Mouse (Mus musculus) layer of hippocampus, adult 11-12 months (tissue): Measurements from ENCODE around the gene 1700069L16Rik.

ENCODE experiments used
- DNase-seq: peaks from one replicate; pipeline ENCODE4 v3.0.0; 2022; ENCODE audit warnings: low spot score

The 1700069L16Rik gene

DNA sequence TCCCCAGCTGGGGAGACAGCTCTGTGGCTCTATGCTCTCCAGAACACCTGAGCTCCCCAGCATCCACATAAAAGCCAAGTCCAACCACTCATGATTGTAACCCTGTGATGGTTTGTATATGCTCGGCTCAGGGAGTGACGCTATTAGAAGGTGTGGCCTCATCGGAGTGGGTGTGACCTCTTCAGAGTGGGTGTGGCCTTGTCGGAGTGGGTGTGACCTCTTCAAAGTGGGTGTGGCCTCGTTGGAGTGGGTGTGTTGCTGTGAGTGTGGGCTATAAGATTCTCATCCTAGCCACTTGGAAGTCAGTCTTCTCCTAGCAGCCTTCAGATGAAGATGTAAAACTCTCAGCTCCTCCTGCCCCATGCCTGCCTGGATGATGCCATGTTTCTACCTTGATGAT, 37.1 kb downstream of the 1700069L16Rik start:
- no peak for DNase-seq

DNA sequence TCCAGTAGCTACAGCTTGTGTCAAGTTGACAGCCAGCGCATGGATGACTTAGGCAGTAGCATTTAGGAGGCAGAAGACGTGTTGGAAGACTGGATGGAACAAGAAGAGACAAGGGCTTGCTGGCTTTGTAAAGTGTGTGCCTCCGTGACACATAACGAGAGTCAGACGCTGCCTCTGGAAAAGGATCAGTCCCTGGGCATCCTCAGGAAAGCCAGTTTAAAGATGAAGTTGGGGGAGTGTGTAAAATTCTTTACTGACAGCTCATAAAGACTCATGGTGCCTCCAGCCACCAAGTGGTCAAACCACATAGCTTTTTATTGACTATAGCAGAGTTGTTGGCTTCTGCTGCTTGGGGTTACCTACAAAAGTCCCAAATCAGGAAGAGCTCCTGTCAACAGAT, 39.1 kb downstream of the 1700069L16Rik start:
- DNase-seq = no peak

DNA sequence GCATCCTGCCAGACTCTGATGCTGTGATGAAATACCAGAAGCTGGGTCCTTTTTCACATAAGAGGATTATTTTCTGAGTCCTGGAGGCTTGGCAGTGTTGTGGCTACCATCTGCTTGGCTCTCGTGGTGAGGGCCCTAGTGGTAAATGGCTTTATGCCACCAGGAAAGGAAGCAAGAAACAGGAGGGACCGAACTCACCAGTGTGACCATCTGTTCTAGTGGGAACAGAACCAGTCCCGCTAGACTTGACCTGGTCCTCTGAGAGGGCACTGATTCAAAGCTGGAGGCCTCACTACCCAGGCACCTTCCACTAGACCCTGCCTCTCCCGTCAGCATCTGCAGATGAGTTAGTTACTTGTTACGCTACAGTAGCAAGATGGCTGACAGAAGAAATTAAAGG, 41.3 kb downstream of the 1700069L16Rik start:
- no peak for DNase-seq

DNA sequence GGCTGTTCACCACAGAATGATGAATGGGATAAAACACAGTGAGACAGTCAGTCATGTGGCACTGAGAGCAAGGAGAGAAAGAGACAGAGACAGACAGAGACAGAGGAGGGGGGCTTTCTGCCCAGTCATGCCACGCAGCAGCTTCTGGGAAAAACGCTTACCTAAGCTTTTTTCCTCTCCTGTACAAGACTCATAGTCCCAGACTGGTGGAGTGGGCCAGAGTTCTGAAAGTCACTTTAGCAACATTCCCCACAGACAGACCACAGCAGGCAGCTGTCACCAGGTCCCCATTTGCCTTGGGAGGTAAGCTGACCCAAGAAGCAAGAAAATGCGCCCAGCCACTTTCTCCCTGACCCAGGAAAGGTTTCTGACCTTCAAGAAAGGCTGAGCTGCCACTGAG, 42.1 kb downstream of the 1700069L16Rik start:
- no peak for DNase-seq

DNA sequence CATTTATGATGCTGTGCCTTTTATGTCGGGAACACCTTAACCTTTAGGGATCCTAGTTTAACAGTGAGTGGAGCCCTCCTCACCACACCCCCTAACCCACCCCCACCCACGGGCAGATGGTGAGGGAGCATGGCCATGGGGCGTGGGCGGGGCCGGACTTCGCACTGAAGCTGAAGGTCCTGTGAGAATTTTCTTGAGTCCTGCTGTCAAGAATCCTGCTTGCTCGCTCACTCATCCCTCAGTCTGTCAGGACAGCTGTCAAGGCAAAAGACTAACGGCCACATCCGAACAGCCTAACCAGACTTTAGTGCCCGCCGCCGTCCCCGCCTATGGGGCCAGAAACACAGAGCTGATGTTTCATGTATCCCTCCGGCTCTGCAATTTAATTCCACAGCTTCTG, 43.4 kb downstream of the 1700069L16Rik start:
- no peak for DNase-seq

DNA sequence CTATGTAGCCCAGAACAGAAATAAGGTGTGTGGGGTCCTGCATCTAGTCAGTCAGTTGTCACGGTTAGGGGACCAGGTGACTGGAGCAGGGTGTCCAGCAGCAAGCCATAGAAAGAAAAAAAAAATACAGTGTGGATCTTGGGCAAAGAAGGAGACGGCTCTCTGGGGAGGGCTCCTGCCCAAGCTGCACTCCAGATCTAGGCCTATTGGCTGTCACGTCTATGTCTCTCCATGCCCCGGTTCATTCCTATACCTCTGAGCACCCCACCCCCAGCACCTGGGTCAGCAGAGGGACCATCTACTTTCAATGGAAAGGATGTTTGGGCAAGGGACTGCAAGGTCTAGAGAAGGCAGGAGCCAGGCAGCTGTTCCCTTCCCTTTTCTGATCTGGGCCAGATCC, 45.1 kb downstream of the 1700069L16Rik start:
- DNase-seq = no peak

DNA sequence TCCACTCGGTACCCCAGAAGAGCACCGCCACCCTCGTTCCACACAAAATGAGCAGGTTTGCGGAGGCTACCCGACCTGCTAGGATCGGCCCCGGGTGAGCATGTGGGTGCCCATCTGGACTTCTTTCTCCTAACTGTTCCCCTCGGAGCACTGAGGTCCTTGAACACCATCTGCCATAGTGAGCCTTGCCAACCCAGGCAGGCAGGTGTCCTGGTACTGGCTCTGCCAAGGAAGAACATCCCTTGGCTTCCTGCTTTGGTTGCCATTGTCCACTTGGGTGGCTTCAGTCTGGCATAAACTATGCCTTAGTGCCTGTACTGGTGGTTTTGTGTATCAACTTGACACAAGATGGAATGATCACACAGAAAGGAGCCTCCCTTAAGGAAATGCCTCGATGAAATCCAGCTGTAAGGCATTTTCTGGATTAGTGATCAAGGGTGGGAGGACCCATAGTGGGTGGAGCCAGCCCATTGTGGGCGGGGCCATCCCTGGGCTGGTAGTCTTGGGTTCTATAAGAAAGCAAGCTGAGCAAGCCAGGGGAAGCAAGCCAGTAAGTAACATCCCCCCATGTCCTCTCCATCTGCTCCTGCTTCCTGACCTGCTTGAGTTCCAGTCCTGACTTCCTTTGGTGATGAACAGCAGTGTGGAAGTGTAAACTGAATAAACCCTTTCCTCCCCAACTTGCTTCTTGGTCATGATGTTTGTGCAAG, 45.7 kb downstream of the 1700069L16Rik start:
- no peak for DNase-seq

DNA sequence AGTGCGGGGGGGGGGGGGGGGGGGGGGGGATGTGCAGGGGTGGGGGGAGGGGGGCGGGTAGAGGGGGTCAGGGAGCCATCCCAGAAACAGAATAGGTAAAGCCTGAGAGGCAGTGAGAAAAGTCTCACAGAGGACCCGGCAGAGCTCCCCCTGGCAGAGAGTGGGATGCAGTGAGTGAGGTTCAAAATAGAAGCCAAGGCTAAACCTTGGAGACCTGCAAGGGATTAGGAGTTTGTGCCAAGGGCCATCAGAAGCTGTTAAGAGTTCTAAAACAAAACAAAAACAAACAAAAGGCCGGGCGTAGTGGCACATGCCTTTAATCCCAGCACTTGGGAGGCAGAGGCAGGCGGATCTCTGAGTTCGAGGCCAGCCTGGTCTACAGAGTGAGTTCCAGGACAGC, 47.0 kb downstream of the 1700069L16Rik start:
- no peak for DNase-seq

DNA sequence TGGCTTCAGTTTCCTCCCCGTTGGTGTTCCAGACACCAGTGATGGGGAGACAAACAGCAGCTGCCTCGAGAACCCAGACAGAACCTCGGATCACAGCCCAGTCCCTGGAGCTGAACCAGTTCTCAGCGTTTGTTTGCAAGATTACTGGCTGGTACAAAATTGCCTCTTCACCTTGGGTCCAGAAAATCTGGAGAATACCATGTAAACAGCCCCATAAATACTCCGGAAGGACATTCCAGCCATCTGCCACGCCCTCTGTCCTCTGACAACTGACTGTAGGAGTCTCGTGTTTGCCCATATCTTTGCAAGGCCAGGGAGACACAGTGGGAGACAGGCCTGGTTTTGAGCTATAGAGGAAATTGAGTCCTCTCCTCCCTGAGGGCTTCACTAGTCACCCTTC, 49.7 kb downstream of the 1700069L16Rik start:
- DNase-seq = no peak

DNA sequence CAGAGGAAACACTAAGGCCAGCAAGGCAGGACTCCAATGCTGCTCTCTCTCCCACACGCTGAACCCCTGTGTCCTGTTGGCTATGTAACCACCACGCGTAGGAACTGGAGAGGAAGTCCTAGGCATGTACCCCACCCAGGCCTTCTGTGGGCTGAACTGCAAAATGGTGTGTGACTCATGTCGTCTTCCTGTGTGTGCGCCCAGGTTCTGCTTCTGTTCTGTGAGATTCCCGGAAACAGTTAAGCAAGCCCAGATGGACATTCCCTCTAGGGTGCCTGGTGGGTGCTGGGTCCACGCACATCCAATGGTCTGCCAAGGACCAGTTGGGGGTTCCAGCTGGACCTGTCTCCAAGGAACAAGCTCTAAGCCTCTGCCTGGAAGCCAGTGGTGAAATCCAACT, 52.1 kb downstream of the 1700069L16Rik start:
- no peak for DNase-seq

DNA sequence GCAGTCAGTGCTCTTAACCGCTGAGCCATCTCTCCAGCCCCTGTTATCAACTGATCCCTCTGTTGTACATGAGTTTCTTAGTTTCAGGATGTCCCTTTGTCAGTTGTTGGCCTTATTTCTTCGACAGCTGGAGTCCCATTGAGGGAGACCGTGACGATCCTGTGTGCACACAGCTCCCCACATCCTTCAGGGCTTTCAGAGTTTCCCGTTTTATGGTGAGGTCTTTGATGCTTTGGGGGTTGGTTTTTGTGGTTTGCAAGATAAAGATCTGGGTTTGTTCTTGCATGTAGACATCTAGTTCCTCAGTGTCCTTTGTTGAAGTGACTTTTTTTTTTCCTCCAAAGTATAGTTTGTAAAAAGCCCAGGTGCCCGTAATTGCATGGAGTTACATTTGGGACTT, 54.0 kb downstream of the 1700069L16Rik start:
- no peak for DNase-seq

DNA sequence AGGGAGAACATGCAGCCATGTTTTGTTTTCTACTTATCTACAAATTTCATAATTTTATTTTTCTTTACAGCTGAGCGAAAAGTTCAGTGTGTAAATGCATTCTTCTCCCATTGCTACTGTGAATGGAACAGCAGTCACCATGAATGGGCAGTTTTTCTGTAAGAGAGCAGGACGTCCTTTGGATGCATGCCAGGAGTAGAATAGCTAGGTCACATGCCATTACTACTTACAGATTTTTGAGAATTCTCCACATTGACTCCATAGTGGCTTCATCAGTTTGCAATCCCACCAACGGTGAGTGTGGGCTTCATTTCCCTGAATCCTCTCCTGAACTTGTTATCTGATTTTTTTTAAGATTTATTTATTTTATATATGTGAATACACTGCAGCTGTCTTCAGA, 54.5 kb downstream of the 1700069L16Rik start:
- no peak for DNase-seq

DNA sequence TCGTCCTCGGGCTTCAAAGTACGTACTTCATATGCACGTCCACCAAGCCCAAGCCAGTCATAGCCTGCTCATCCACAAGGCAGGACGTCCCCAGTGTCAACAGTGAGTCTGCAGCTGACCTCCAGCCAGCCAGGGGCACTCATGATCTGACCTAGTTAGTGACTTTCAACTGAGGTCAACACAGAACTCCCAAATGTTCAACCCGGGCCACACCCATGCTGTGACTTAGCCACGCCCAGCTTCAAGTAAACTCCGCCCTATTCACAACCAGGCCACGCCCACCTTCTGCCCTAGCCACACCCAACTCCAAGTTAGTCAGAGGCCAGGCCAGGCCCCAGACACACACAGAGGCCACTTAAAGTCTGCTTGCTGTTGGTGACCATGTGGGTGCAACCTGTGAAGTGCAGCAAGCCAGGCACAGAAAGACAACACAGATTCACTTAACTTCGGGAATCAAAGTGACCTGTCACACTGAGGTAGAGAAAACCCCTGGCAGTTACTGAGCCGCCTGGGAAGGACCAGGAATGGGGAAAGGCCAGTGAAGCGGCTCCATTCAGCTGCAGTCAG, 59.9 kb downstream of the 1700069L16Rik start:
- no peak for DNase-seq

DNA sequence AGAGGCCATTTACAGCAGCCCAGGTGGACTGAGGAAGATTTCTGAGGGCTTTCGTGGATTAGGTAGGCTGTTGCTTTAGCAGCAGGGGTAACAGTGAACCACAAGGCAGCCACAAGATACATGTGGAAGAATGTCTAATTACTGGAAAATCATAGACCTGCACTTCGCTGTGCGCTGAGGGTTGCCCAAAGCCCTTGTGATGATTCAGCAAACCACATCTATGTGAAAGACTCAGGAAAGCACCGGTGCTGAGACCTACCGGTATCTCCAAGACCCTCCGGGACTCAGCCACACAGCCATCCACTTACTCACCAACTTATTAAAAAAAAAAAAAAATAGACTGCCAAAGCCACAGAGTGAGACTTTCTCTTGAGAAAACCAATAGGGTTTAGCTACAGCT, 60.4 kb downstream of the 1700069L16Rik start:
- no peak for DNase-seq

DNA sequence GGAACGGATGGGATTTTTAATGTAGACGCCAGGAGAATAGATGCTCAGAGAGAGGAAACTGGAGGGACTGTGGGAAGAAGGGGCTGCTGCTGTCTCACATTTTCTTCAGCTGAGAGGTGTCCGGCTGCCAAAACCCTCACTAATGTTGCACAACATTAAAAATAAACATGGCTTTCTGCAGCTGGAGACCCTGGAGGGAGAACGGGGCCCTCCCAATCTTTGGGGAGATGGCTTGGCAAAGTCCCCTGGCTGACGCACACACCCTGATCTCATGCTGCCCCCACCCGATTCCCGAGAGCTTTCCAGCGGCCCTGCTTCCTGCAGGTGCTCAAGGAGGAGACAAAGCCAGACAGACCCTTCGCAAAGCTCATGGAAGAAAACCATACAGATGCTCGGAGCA, 63.7 kb downstream of the 1700069L16Rik start:
- no peak for DNase-seq

DNA sequence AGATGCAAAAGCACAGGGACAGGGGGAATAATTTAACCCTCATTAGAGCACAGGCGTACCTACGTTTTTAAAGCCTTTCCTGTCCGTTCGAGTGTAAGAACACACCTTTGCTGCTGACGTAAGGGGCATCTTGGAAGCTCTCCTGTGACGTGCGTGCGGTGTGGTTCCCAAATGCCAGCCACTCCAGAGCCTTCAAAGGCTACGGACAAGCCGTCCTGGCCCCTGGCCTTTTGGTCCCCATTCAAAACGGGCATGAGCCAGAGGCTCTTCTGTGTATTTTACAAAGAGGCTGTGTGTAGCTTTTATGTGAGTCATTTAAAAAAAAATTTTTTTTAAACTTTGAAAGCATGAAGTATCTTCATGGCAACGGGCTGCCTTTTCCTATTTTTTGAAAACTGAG, 69.8 kb downstream of the 1700069L16Rik start:
- DNase-seq = no peak

DNA sequence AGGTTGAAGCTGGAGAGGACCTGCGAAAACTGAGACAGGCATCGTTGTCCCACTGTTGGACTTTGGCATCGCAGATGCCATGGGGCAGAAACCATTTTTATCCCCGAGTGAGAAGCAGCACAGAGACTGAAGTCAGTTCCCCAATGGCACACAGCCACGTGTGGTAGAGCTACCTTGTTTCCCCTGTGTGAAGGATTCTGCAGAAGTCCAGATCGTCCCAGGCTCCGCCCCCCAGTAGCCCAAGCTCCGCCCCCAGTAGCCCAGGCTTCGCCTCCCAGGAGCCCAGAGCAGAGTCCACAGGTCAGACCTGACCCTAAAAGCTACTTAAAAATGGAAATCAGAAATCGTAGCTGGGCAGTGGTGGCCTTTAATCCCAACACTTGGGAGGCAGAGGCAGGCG, 70.4 kb downstream of the 1700069L16Rik start:
- no peak for DNase-seq

DNA sequence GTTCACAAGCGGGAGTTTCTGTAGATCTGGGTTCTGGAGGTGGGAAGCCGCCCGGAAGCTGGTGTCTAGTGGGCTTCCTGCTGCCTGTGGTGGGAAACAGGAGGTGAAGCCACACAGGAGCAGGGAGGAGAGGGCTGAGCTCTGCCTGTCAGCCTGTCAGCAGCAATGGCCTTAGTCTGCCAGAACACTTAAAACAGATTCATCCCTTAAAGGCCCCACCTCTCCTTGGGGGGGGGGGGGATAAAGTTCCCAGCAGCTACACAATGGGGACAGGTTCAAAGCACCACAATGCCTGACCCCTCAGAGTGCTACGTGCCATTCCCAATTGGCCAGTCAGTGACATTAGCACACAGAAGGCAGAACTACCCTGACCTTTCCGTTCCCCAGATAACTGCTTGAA, 72.4 kb downstream of the 1700069L16Rik start:
- no peak for DNase-seq

DNA sequence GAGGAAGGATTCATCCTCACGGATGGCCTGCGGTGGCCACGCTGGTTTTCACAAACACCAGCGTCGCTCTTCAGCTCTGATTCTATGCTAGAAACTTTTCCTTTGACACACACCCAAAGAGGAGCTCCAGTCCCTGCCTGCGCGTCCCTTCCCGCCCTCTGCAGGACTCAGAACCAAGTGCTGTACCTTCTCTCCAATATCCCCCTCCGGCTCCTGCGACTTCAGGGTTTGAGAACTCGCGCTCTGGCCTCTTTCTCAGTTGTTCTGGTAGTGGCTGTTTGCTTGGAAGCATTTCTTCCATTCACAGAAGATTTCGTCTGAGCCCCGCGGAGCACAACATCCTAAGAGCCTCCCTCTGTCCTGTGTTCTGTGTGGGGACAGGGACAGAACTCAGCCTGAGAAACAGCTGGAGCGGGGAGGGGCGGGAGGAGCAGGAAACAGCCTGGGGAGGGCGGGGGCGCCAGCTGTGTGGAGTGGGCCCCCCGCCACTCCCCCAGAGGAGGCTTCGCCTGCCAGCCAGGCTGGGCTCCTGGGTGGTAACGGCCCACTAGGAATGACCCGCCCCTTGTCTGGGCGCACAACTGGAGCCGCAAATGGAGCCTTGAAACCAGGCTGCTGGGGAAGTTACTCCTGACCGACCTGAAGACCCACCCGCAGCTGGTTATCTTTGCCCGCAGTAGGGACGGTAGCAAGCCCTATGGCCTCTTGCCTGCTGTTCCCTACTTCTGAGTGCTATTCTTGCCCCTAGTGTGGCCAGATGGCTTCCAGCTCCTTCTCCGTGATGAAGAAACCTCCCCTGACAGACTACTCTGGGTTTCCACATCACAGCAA, 74.3 kb downstream of the 1700069L16Rik start, which contains the start of gene Cmklr1:
Gene Cmklr1 (minus strand): TSS at position 392 of the 831 bp plus-strand sequence.
- no peak for DNase-seq

DNA sequence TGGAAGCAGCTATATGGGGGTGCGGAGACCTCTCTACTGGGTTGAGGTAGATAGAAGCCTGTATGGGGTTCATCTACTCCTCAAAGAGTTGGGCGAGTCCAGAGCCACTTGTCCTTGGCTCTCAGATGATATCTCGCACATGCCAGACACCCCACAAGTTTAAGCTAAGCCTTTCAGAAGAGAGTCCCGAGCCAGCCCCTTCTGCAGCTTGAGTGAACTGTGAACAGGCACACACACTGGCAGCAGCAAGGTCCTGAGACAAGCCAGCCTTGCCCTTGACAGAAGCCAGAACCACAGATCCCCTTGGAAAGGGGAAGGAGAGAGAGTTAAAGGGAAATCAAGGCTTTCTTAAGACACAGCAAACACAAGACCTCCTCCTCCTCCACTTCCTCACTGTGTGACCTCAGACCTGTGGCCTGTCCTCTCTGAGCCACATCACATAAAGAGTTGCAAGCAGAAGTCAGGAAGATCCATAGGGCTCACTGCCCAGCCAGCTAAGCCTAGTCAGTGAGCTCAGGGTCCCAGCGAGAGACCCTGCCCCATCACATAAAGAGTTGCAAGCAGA, 75.8 kb downstream of the 1700069L16Rik start:
- DNase-seq = no peak

DNA sequence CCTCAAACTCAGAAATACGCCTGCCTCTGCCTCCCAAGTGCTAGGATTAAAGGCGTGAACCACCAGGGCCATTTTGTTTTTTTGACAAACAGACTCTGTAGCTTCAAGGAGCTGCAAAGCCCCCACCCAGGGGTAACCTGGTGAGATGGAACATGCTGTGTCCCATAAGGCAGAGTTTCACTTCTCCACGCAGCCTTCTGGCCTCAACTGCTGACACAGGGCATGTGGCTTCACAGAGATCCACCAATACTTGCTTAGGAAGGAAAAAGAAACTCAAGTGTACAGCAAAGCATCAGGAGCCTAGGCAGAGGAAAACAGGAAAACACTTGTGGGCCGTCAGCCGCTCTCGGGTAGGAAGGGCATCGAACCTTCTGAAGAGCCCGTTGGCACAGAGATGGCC, 77.4 kb downstream of the 1700069L16Rik start:
- DNase-seq = no peak

DNA sequence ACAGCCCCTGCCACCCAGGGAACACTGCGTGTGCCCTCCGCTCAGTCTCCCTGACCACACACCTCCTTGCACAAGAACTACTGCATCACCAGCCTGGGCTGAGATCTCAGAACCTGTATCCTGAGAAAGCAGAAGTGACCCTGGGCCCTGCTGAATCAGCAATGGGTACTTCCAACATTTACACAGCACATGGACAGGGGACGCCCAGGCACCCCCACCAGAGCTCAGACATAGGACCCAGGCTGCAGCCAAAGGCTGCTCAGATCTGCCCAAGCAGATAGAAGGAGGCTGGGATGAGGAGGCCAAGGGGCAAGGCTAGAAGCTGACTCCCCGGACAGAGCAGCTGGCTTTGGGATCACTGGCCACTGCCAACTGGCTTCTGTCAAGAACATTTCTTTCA, 80.1 kb downstream of the 1700069L16Rik start:
- peak; percentile 72 for DNase-seq
